Mouse (Mus musculus): ENCODE measurements around the gene Cnbd2. TPM values are rescaled to one million over a fixed set of nuclear protein-coding genes. Genes with fewer than 3 reads are reported as not detected.
A peak's percentile ranks its signal among the peaks of the same experiment; 100 is the strongest.
"Not testable (repeated sequence)": the region's sequence is repeated elsewhere in the genome, so short reads cannot be mapped to it uniquely, and the experiment has no call there.

The Cnbd2 gene
- polyA plus RNA-seq, 1 experiment from 2014 or later: 4.4 TPM

DNA sequence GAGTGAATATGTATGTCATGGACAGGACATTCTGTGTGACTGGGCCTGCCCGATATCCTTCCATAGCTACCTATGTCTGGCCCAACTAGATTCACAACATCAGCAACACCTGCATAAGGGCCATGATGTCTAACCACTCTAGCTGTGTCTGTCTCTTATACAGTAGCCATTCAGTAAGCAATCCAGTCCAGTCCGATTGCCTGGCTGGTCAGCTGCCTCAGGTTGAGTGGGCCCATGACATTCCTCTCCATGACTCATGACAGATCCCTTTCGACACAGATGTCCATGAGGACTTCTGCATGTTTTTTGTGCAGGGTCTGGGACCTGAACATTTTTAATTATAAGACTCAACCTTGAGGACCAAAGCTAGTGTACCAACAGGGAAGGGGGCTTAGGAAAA is 89.9 kb downstream of the Cnbd2 start:
- Histone ChIP-seq H3K27me3 (ENCODE audit: control insufficient read depth, insufficient read depth, low read length) (no peaks in the 10 kb centered on the region), H3K9me3 (ENCODE audit: control insufficient read depth, low read length) (no peaks in the 10 kb centered on the region), H3K4me1 (replicated peaks; ENCODE audit: control insufficient read depth, insufficient read depth, low read length) (peaks cover 5% of the 10 kb centered on the region), H3K4me2 (replicated peaks; ENCODE audit: low read depth, low read length) (no peak overlapping the region), H3K9ac (ENCODE audit: low read depth, low read length) (no peak overlapping the region), H3K27ac (ENCODE audit: low read depth, low read length) (no peak overlapping the region), H3K4me3 (ENCODE audit: low read depth, low read length) (no peak overlapping the region), H3K36me3 (ENCODE audit: control insufficient read depth, insufficient read depth, low read length) (no peaks in the 10 kb centered on the region)
- DNase-seq (ENCODE audit: low spot score): no peak
- no peak for ATAC-seq (ENCODE audit: low FRiP score)
- WGBS: 88% methylated on average over 3 of the region's 3 CpGs

DNA sequence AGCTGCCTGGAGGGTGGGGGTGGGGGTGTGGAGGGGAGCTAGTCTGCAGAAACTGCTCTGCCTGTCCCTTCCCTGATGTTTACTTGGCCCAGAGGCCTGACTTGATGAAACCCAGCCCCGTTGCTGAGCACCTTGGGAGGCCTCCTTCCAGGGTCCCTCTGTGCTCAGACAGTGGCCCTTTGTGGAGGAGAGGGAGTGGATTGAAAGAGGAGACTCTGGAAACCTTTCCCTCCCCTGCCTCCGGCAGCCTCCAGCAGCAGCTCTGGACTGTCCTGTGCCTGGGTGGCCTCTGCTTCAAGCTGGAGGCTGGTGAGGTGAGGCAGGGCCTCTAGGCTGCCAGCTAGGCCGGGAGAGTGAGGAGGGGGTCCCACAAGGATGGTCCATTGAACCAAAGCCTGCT is 94.9 kb downstream of the Cnbd2 start:
- WGBS: 15% methylated on average over 3 of the region's 3 CpGs
- peak; percentile 33 for DNase-seq (ENCODE audit: low spot score)

DNA sequence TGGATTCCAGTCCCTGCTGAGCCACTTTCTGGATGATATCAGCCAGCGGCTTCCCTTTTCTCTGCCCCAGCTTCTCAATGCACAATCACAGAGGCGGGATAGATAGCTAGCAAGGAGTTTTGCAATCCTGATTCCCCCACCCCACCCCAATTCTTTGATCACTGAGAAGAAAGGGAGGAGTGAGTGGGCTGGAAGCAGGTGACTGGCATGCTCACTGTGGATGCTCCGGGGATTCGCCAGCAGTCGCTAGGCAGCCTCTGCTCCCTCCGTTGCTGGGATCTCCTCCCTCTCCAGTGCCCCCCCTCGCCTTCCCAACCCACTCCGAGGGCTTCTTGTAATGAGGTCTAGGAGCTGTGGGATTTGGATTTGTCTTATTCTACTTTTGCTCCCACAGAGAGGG is 96.1 kb downstream of the Cnbd2 start:
- no peaks in the 10 kb centered on the region for H3K9me3 ChIP-seq (ENCODE audit: control insufficient read depth, low read length)
- ATAC-seq (ENCODE audit: low FRiP score) (no peak), DNase-seq (ENCODE audit: low spot score) (no peak)
- H3K4me2 ChIP-seq (replicated peaks; ENCODE audit: low read depth, low read length): no peak overlapping the region
- H3K4me1 ChIP-seq (replicated peaks; ENCODE audit: control insufficient read depth, insufficient read depth, low read length): no peaks in the 10 kb centered on the region
- no peak overlapping the region for H3K4me3 ChIP-seq (ENCODE audit: low read depth, low read length)
- no peaks in the 10 kb centered on the region for H3K36me3 ChIP-seq (ENCODE audit: control insufficient read depth, insufficient read depth, low read length)
- H3K27me3 ChIP-seq (ENCODE audit: control insufficient read depth, insufficient read depth, low read length): no peaks in the 10 kb centered on the region
- 0 out of 2 replicates have a peak overlapping the region, but pooled peaks have one; percentile 10 for H3K27ac ChIP-seq (ENCODE audit: low read depth, low read length)
- WGBS: 40% methylated on average over 8 of the region's 8 CpGs
- H3K9ac ChIP-seq (ENCODE audit: low read depth, low read length): no peak overlapping the region

More for the DNA sequence above, 94.9 kb downstream of the Cnbd2 start:
- Histone ChIP-seq H3K4me2 (replicated peaks; ENCODE audit: low read depth, low read length) (no peak overlapping the region), H3K4me1 (replicated peaks; ENCODE audit: control insufficient read depth, insufficient read depth, low read length) (no peaks in the 10 kb centered on the region), H3K27me3 (ENCODE audit: control insufficient read depth, insufficient read depth, low read length) (no peaks in the 10 kb centered on the region), H3K4me3 (ENCODE audit: low read depth, low read length) (no peak overlapping the region), H3K36me3 (ENCODE audit: control insufficient read depth, insufficient read depth, low read length) (no peaks in the 10 kb centered on the region), H3K9me3 (ENCODE audit: control insufficient read depth, low read length) (no peaks in the 10 kb centered on the region), H3K9ac (ENCODE audit: low read depth, low read length) (peak overlapping the region; percentile 35; the same call in 1 of the 2 replicates), H3K27ac (ENCODE audit: low read depth, low read length) (peak overlapping the region; percentile 39; the same call in 1 of the 2 replicates)
- ATAC-seq (ENCODE audit: low FRiP score): no peak

DNA sequence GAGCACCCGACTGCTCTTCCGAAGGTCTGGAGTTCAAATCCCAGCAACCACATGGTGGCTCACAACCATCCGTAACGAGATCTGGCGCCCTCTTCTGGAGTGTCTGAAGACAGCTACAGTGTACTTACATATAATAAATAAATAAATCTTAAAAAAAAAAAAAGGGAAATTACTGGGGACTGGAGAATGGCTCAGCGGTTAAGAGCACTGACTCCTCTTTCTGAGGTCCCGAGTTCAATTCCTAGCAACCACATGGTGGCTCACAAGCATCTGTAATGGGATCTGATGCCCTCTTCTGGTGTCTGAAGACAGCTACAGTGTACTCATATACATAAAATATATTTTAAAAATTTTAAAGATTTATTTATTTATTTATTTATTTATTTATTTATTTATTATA is 99.2 kb downstream of the Cnbd2 start:
- not testable (repeated sequence) for H3K9ac ChIP-seq (ENCODE audit: low read depth, low read length); ATAC-seq (ENCODE audit: low FRiP score); H3K4me1 ChIP-seq (replicated peaks; ENCODE audit: control insufficient read depth, insufficient read depth, low read length); H3K27ac ChIP-seq (ENCODE audit: low read depth, low read length); H3K36me3 ChIP-seq (ENCODE audit: control insufficient read depth, insufficient read depth, low read length); H3K4me3 ChIP-seq (ENCODE audit: low read depth, low read length); H3K27me3 ChIP-seq (ENCODE audit: control insufficient read depth, insufficient read depth, low read length); H3K9me3 ChIP-seq (ENCODE audit: control insufficient read depth, low read length); DNase-seq (ENCODE audit: low spot score); H3K4me2 ChIP-seq (replicated peaks; ENCODE audit: low read depth, low read length)
- WGBS: 92% methylated on average over 4 of the region's 7 CpGs

DNA sequence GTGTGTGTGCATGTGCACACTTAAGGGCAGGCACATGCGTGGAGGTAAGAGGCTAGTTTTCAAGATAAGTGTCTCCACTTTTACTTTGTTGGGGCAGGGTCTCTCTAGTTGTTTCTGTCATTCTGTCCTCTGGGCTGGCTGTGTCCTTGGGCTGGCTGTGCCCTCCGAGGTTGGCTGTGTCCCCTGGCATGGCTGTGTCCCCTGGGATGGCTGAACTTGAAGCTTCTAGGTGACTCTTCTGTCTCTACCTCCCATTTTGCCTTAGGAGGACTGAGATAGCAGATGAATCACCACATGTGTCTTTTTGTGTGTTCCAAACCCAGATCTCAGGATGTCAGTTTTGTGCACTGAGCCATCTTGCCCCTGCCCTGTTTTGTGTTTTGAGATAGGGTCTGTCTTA is 102.9 kb downstream of the Cnbd2 start:
- Histone ChIP-seq H3K27ac (ENCODE audit: low read depth, low read length) (no peak overlapping the region), H3K27me3 (ENCODE audit: control insufficient read depth, insufficient read depth, low read length) (peaks cover 7% of the 10 kb centered on the region), H3K4me3 (ENCODE audit: low read depth, low read length) (no peak overlapping the region), H3K36me3 (ENCODE audit: control insufficient read depth, insufficient read depth, low read length) (no peaks in the 10 kb centered on the region), H3K9ac (ENCODE audit: low read depth, low read length) (no peak overlapping the region), H3K4me2 (replicated peaks; ENCODE audit: low read depth, low read length) (no peak overlapping the region), H3K9me3 (ENCODE audit: control insufficient read depth, low read length) (no peaks in the 10 kb centered on the region), H3K4me1 (replicated peaks; ENCODE audit: control insufficient read depth, insufficient read depth, low read length) (no peaks in the 10 kb centered on the region)
- 83% methylated on average over 2 of the region's 2 CpGs for WGBS
- ATAC-seq (ENCODE audit: low FRiP score): no peak
- DNase-seq (ENCODE audit: low spot score): no peak

DNA sequence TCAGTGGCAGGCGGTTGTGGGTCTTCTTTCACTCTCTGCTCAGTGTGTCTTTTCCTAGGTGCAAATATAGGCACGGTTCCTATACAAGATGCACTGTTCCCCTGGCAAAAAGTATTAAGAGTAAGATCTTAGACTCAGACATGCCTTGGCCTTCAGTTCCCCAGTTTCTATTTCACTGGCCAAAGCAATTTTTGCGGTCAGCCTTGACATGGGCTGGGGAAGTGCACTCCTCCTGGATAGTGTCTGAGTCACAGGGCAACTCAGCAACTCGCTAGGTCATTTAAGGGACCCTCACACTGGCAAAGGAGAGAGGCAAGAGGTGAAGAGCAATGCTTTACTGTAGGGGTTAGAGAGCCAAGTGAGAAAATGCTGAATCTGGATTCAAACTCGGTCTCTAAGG is 103.6 kb downstream of the Cnbd2 start:
- no peaks in the 10 kb centered on the region for H3K9me3 ChIP-seq (ENCODE audit: control insufficient read depth, low read length)
- H3K36me3 ChIP-seq (ENCODE audit: control insufficient read depth, insufficient read depth, low read length): no peaks in the 10 kb centered on the region
- no peak overlapping the region for H3K27ac ChIP-seq (ENCODE audit: low read depth, low read length)
- H3K4me2 ChIP-seq (replicated peaks; ENCODE audit: low read depth, low read length): no peak overlapping the region
- H3K27me3 ChIP-seq (ENCODE audit: control insufficient read depth, insufficient read depth, low read length): peaks cover 7% of the 10 kb centered on the region
- peaks cover 4% of the 10 kb centered on the region; the same call in 1 of the 2 replicates for H3K4me1 ChIP-seq (replicated peaks; ENCODE audit: control insufficient read depth, insufficient read depth, low read length)
- DNase-seq (ENCODE audit: low spot score) (no peak), ATAC-seq (ENCODE audit: low FRiP score) (no peak)
- H3K4me3 ChIP-seq (ENCODE audit: low read depth, low read length): no peak overlapping the region
- 61% methylated on average over 5 of the region's 5 CpGs for WGBS
- no peak overlapping the region for H3K9ac ChIP-seq (ENCODE audit: low read depth, low read length)

DNA sequence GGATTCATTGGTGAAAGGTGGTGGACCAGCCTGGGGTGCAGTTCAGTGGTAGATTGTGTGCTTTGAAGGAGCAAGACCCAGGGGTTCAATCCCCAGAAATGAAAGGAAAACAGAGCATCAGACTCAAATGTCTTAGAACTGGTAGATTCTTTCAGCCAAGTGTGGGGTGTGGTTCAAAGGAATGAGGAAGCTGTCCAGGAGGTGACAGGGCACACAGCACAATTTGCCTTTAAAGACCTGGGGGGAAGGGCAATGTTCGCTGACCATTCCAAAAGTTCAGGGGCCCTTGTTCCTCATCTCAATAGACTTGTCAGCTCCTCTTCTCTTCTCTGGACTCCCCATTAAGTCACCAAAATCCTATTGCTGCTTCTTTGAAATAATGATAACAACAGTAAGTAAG is 105.1 kb downstream of the Cnbd2 start:
- H3K4me1 ChIP-seq (replicated peaks; ENCODE audit: control insufficient read depth, insufficient read depth, low read length): peaks cover 4% of the 10 kb centered on the region; the same call in 1 of the 2 replicates
- H3K9me3 ChIP-seq (ENCODE audit: control insufficient read depth, low read length): no peaks in the 10 kb centered on the region
- H3K4me3 ChIP-seq (ENCODE audit: low read depth, low read length): no peak overlapping the region
- no peak overlapping the region for H3K9ac ChIP-seq (ENCODE audit: low read depth, low read length)
- 64% methylated on average over 1 of the region's 1 CpGs for WGBS
- H3K27me3 ChIP-seq (ENCODE audit: control insufficient read depth, insufficient read depth, low read length): peaks cover 19% of the 10 kb centered on the region
- H3K4me2 ChIP-seq (replicated peaks; ENCODE audit: low read depth, low read length): no peak overlapping the region
- no peaks in the 10 kb centered on the region for H3K36me3 ChIP-seq (ENCODE audit: control insufficient read depth, insufficient read depth, low read length)
- ATAC-seq (ENCODE audit: low FRiP score) (no peak), DNase-seq (ENCODE audit: low spot score) (no peak)
- no peak overlapping the region for H3K27ac ChIP-seq (ENCODE audit: low read depth, low read length)

DNA sequence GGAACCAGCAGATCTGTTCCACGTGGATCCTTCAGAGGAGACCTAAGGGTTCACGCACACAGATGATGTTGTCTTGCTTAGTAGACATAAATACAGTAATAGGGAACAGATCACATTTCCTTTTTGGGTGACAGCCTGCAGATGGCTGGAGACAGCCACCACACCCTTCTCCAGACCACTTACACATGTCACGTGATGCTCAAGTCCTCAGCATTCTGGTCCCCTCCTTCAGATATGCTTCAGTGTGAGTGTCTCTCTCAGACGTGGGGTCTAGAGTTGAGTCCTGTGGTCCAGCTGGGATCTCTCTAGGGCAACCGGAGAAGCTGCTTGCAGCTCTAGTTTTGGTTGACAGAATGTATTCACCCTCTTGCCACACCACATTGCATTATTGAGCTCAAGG is 106.4 kb downstream of the Cnbd2 start:
- Histone ChIP-seq H3K27ac (ENCODE audit: low read depth, low read length) (no peak overlapping the region), H3K9me3 (ENCODE audit: control insufficient read depth, low read length) (no peaks in the 10 kb centered on the region), H3K4me2 (replicated peaks; ENCODE audit: low read depth, low read length) (no peak overlapping the region), H3K4me1 (replicated peaks; ENCODE audit: control insufficient read depth, insufficient read depth, low read length) (peaks cover 4% of the 10 kb centered on the region; the same call in 1 of the 2 replicates), H3K4me3 (ENCODE audit: low read depth, low read length) (no peak overlapping the region), H3K9ac (ENCODE audit: low read depth, low read length) (no peak overlapping the region), H3K36me3 (ENCODE audit: control insufficient read depth, insufficient read depth, low read length) (no peaks in the 10 kb centered on the region), H3K27me3 (ENCODE audit: control insufficient read depth, insufficient read depth, low read length) (peaks cover 19% of the 10 kb centered on the region)
- ATAC-seq (ENCODE audit: low FRiP score) (no peak), DNase-seq (ENCODE audit: low spot score) (no peak)
- 82% methylated on average over 5 of the region's 5 CpGs for WGBS

DNA sequence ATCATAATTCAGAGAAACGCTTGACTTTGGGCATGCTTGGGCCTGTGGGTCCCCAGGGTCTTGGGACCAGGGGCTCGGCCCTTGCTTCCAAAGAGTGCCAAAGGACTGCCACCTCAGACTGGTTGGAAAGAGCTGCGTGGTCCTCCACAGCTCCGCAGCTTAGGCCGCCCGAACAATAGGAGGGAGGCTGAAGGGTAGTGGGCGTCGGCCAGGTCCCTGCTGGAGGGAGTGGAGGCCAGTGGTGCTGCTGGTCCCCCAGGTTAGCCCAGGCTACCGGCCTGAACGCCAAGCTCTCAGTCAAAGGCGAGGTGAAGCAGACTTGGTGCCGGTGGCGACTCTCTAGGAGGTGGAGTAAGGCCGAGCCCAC is 108.2 kb downstream of the Cnbd2 start:
- ATAC-seq (ENCODE audit: low FRiP score) (peak; percentile 68), DNase-seq (ENCODE audit: low spot score) (peak; percentile 66)
- peaks cover 21% of the 10 kb centered on the region for H3K27me3 ChIP-seq (ENCODE audit: control insufficient read depth, insufficient read depth, low read length)

More for the DNA sequence above, 108.2 kb downstream of the Cnbd2 start:
- peak overlapping the region; percentile 67 for H3K27ac ChIP-seq (ENCODE audit: low read depth, low read length)
- H3K9ac ChIP-seq (ENCODE audit: low read depth, low read length): peak overlapping the region; percentile 75
- H3K36me3 ChIP-seq (ENCODE audit: control insufficient read depth, insufficient read depth, low read length): no peaks in the 10 kb centered on the region
- 8% methylated on average over 14 of the region's 14 CpGs for whole genome bisulfite sequencing
- H3K4me2 ChIP-seq (replicated peaks; ENCODE audit: low read depth, low read length): peak overlapping the region; percentile 97
- no peaks in the 10 kb centered on the region for H3K9me3 ChIP-seq (ENCODE audit: control insufficient read depth, low read length)
- H3K4me3 ChIP-seq (ENCODE audit: low read depth, low read length): peak overlapping the region; percentile 62
- peaks cover 4% of the 10 kb centered on the region; the same call in 1 of the 2 replicates for H3K4me1 ChIP-seq (replicated peaks; ENCODE audit: control insufficient read depth, insufficient read depth, low read length)
